Mouse (Mus musculus) embryonic facial prominence, embryonic 15.5 days (tissue): ENCODE measurements around the gene Dock1. TPM values are rescaled to one million over a fixed set of nuclear protein-coding genes. Genes with fewer than 3 reads are reported as not detected.

Experiments used
- ATAC-seq: fragments of 200-750 bp; cut with Nextera tagmentation; 2 replicates; pipeline ENCODE4 v1.8.0; 2017; ENCODE audit warnings: low read depth, moderate TSS enrichment; ENCODE audit not compliant: insufficient number of reproducible peaks, low FRiP score, low TSS enrichment
- H3K27ac ChIP-seq: fragments of 300-500 bp; sonication (generic); replicated peaks from 2 replicates; pipeline ENCODE4 v1.5.1; 2015; ENCODE audit warnings: mild to moderate bottlenecking, inconsistent platforms
- H3K27me3 ChIP-seq: fragments of 300-500 bp; sonication (generic); 2 replicates; pipeline ENCODE4 v1.6.1; 2015; ENCODE audit warnings: inconsistent platforms
- H3K36me3 ChIP-seq: fragments of 300-500 bp; sonication (generic); 2 replicates; pipeline ENCODE4 v1.6.1; 2015; ENCODE audit warnings: mild to moderate bottlenecking, inconsistent platforms
- H3K4me1 ChIP-seq: fragments of 300-500 bp; sonication (generic); 2 replicates; pipeline ENCODE4 v1.6.1; 2015; ENCODE audit warnings: inconsistent platforms
- H3K4me2 ChIP-seq: fragments of 300-500 bp; sonication (generic); replicated peaks from 2 replicates; pipeline ENCODE4 v1.6.1; 2015; ENCODE audit warnings: mild to moderate bottlenecking, inconsistent platforms
- H3K4me3 ChIP-seq: fragments of 300-500 bp; sonication (generic); replicated peaks from 2 replicates; pipeline ENCODE4 v1.5.1; 2015; ENCODE audit warnings: mild to moderate bottlenecking, inconsistent platforms
- H3K9ac ChIP-seq: fragments of 300-500 bp; sonication (generic); 2 replicates; pipeline ENCODE4 v1.6.1; 2015; ENCODE audit warnings: inconsistent platforms
- H3K9me3 ChIP-seq: fragments of 300-500 bp; sonication (generic); replicated peaks from 2 replicates; pipeline ENCODE4 v1.6.1; 2016; ENCODE audit warnings: inconsistent platforms
- WGBS: fragments of 180-500 bp; shearing (Covaris S2); methylation state at CpG from one replicate; pipeline ENCODE4 v1.1.7; 2015; 5-methylcytosine and 5-hydroxymethylcytosine counted together
- polyA plus RNA-seq: library from polyadenylated mRNA; unstranded; fragments of >200 nt; fragmentation: Nextera tagmentation; extraction: Ambion mirVana; gene quantifications from 2 replicates; pipeline ENCODE4 v1.2.1, GENCODE M21; 2015

Gene Dock1
- polyA plus RNA-seq: 32.7 and 33.8 TPM in 2 replicates

GRCm38 (mm10) chr7:134670312-134671002 lies at the start of gene Dock1:
Dock1 (plus strand) TSS chr7:134670654.
- Histone ChIP-seq H3K9ac (peak within 1 kb of the TSS; percentile 83), H3K4me1 (peaks cover 30% of the 10 kb centered on the region), H3K4me3 (peak within 1 kb of the TSS; percentile 81), H3K36me3 (no peaks in the 10 kb centered on the region), H3K4me2 (peak within 1 kb of the TSS; percentile 67), H3K9me3 (no peaks in the 10 kb centered on the region), H3K27ac (peak within 1 kb of the TSS; percentile 92), H3K27me3 (no peaks in the 10 kb centered on the region)
- under 1% methylated on average over 70 of the region's 77 CpGs for WGBS
- ATAC-seq: peak; percentile 87

- WGBS: 80% methylated on average over 4 of the region's 4 CpGs
- H3K27me3 ChIP-seq: no peaks in the 10 kb centered on the region
Observed at GRCm38 (mm10) chr7:134627906-134628305, 42.5 kb upstream of the Dock1 start.

GRCm38 (mm10) chr7:134650246-134650830 lies 20.1 kb upstream of the Dock1 start:
- 74% methylated on average over 8 of the region's 8 CpGs for WGBS
- H3K4me3 ChIP-seq: no peak overlapping the region
- H3K9me3 ChIP-seq: no peaks in the 10 kb centered on the region
- no peaks in the 10 kb centered on the region for H3K36me3 ChIP-seq
- no peaks in the 10 kb centered on the region for H3K27me3 ChIP-seq
- no peak for ATAC-seq
- no peak overlapping the region for H3K27ac ChIP-seq
- no peaks in the 10 kb centered on the region for H3K4me1 ChIP-seq
- H3K4me2 ChIP-seq: no peak overlapping the region
- H3K9ac ChIP-seq: no peak overlapping the region

More at GRCm38 (mm10) chr7:134627906-134628305, 42.5 kb upstream of the Dock1 start:
- Histone ChIP-seq H3K9ac (no peak overlapping the region), H3K4me1 (no peaks in the 10 kb centered on the region), H3K36me3 (no peaks in the 10 kb centered on the region), H3K4me2 (no peak overlapping the region), H3K4me3 (no peak overlapping the region), H3K9me3 (no peaks in the 10 kb centered on the region), H3K27ac (no peak overlapping the region)
- no peak for ATAC-seq

- 84% methylated on average over 3 of the region's 3 CpGs for whole genome bisulfite sequencing
- H3K9me3 ChIP-seq: no peaks in the 10 kb centered on the region
- no peak overlapping the region for H3K4me3 ChIP-seq
- H3K9ac ChIP-seq: no peak overlapping the region
- H3K4me2 ChIP-seq: no peak overlapping the region
- no peaks in the 10 kb centered on the region for H3K4me1 ChIP-seq
- no peak for ATAC-seq
- H3K27me3 ChIP-seq: no peaks in the 10 kb centered on the region
- H3K36me3 ChIP-seq: no peaks in the 10 kb centered on the region
- H3K27ac ChIP-seq: no peak overlapping the region
Observed at GRCm38 (mm10) chr7:134651071-134651470, 19.4 kb upstream of the Dock1 start.

- Histone ChIP-seq H3K36me3 (no peaks in the 10 kb centered on the region), H3K4me1 (no peaks in the 10 kb centered on the region), H3K27ac (no peak overlapping the region), H3K9me3 (no peaks in the 10 kb centered on the region), H3K27me3 (no peaks in the 10 kb centered on the region), H3K4me2 (no peak overlapping the region), H3K9ac (no peak overlapping the region), H3K4me3 (no peak overlapping the region)
- 12% methylated on average over 2 of the region's 2 CpGs for WGBS
- no peak for ATAC-seq
Observed at GRCm38 (mm10) chr7:134663241-134663640, 7.2 kb upstream of the Dock1 start.

- Histone ChIP-seq H3K4me2 (no peak overlapping the region), H3K4me3 (no peak overlapping the region), H3K9me3 (no peaks in the 10 kb centered on the region), H3K36me3 (no peaks in the 10 kb centered on the region), H3K27ac (no peak overlapping the region), H3K27me3 (no peaks in the 10 kb centered on the region), H3K4me1 (peaks cover 9% of the 10 kb centered on the region; the same call in 1 of the 2 replicates), H3K9ac (no peak overlapping the region)
- 75% methylated on average over 5 of the region's 5 CpGs for WGBS
- no peak for ATAC-seq
Observed at GRCm38 (mm10) chr7:134665642-134666282, 4.7 kb upstream of the Dock1 start.

- Histone ChIP-seq H3K4me2 (no peak overlapping the region), H3K36me3 (no peaks in the 10 kb centered on the region), H3K4me3 (no peak overlapping the region), H3K27ac (no peak overlapping the region), H3K27me3 (no peaks in the 10 kb centered on the region), H3K9me3 (no peaks in the 10 kb centered on the region), H3K9ac (no peak overlapping the region), H3K4me1 (peaks cover 17% of the 10 kb centered on the region)
- ATAC-seq: no peak
- WGBS: 81% methylated on average over 4 of the region's 4 CpGs
Observed at GRCm38 (mm10) chr7:134667271-134667702, 3.2 kb upstream of the Dock1 start.

GRCm38 (mm10) chr7:134669474-134670311 lies 761 bp upstream of the Dock1 start:
- no peak for ATAC-seq
- peak overlapping the region; percentile 67 for H3K4me2 ChIP-seq
- H3K27ac ChIP-seq: no peak overlapping the region; the same call in 1 of the 2 replicates
- no peaks in the 10 kb centered on the region for H3K9me3 ChIP-seq
- H3K4me3 ChIP-seq: peak overlapping the region; percentile 81
- 86% methylated on average over 14 of the region's 14 CpGs for WGBS
- H3K27me3 ChIP-seq: no peaks in the 10 kb centered on the region
- no peak overlapping the region for H3K9ac ChIP-seq
- peaks cover 30% of the 10 kb centered on the region for H3K4me1 ChIP-seq
- no peaks in the 10 kb centered on the region for H3K36me3 ChIP-seq

GRCm38 (mm10) chr7:134671003-134671461 lies 578 bp downstream of the Dock1 start:
- no peaks in the 10 kb centered on the region for H3K36me3 ChIP-seq
- peaks cover 30% of the 10 kb centered on the region for H3K4me1 ChIP-seq
- peak overlapping the region; percentile 83 for H3K9ac ChIP-seq
- H3K4me2 ChIP-seq: peak overlapping the region; percentile 67
- WGBS: under 1% methylated on average over 28 of the region's 28 CpGs
- no peaks in the 10 kb centered on the region for H3K27me3 ChIP-seq
- H3K9me3 ChIP-seq: no peaks in the 10 kb centered on the region
- peak overlapping the region; percentile 92 for H3K27ac ChIP-seq
- peak; percentile 35 for ATAC-seq
- H3K4me3 ChIP-seq: peak overlapping the region; percentile 81

- Histone ChIP-seq H3K9me3 (no peaks in the 10 kb centered on the region), H3K4me3 (peak overlapping the region; percentile 81), H3K4me2 (peak overlapping the region; percentile 67), H3K4me1 (peaks cover 30% of the 10 kb centered on the region), H3K27ac (peak overlapping the region; percentile 92), H3K36me3 (no peaks in the 10 kb centered on the region), H3K27me3 (no peaks in the 10 kb centered on the region), H3K9ac (peak overlapping the region; percentile 83)
- 7% methylated on average over 7 of the region's 7 CpGs for WGBS
- ATAC-seq: 0 out of 2 replicates have a peak, but pooled peaks have one; percentile 1
Observed at GRCm38 (mm10) chr7:134671467-134671901, 1.0 kb downstream of the Dock1 start.
